Mouse (Mus musculus) heart, postnatal 0 days (tissue): ENCODE data around the gene Ccser1. TPM values are rescaled to one million over a fixed set of nuclear protein-coding genes. Genes with fewer than 3 reads are reported as not detected.

Experiments
- ATAC-seq: fragments of 200-750 bp; cut with Nextera tagmentation; 2 replicates; pipeline ENCODE4 v1.8.0; 2017; ENCODE audit warnings: low read depth, moderate number of reproducible peaks, moderate library complexity; ENCODE audit not compliant: insufficient read depth
- DNase-seq: peaks from one replicate; pipeline ENCODE4 v3.0.0-alpha.2; 2016; ENCODE audit warnings: low spot score
- H3K27ac ChIP-seq: fragments of 300-500 bp; sonication (generic); 2 replicates; pipeline ENCODE4 v1.5.1; 2014; ENCODE audit warnings: low read depth, mild to moderate bottlenecking
- H3K27me3 ChIP-seq: fragments of 300-500 bp; sonication (generic); 2 replicates; pipeline ENCODE4 v1.6.1; 2014; ENCODE audit warnings: low read length, mixed read lengths; ENCODE audit not compliant: control insufficient read depth, insufficient read depth
- H3K36me3 ChIP-seq: fragments of 300-500 bp; sonication (generic); replicated peaks from 2 replicates; pipeline ENCODE4 v1.6.1; 2014; ENCODE audit warnings: low read length, mixed read lengths; ENCODE audit not compliant: control insufficient read depth, insufficient read depth
- H3K4me1 ChIP-seq: fragments of 300-500 bp; sonication (generic); 2 replicates; pipeline ENCODE4 v1.6.1; 2014; ENCODE audit warnings: antibody characterized with exemption; ENCODE audit not compliant: control insufficient read depth, insufficient read depth
- H3K4me2 ChIP-seq: fragments of 300-500 bp; sonication (generic); 2 replicates; pipeline ENCODE4 v1.6.1; 2014; ENCODE audit warnings: low read depth, mild to moderate bottlenecking, low read length, moderate library complexity
- H3K4me3 ChIP-seq: fragments of 300-500 bp; sonication (generic); 2 replicates; pipeline ENCODE4 v1.5.1; 2014; ENCODE audit warnings: low read depth, low read length
- H3K9ac ChIP-seq: fragments of 300-500 bp; sonication (generic); replicated peaks from 2 replicates; pipeline ENCODE4 v1.6.1; 2014; ENCODE audit warnings: low read depth, low read length, mixed read lengths
- H3K9me3 ChIP-seq: fragments of 300-500 bp; sonication (generic); replicated peaks from 2 replicates; pipeline ENCODE4 v1.6.1; 2016; ENCODE audit warnings: low read length; ENCODE audit not compliant: control insufficient read depth
- CTCF ChIP-seq: IDR thresholded peaks from 2 replicates; pipeline ENCODE4 v1.5.1; 2016; ENCODE audit warnings: antibody characterized with exemption, control low read depth, low read depth
- EP300 ChIP-seq: IDR thresholded peaks from 2 replicates; pipeline ENCODE4 v1.6.1; 2016; ENCODE audit warnings: antibody characterized with exemption, low read depth
- WGBS: fragments of 180-500 bp; shearing (Covaris S2); extraction: QIAGEN DNeasy Blood & Tissue Kit; methylation state at CpG from one replicate; pipeline ENCODE4 v1.1.7; 2014; 5-methylcytosine and 5-hydroxymethylcytosine counted together
- polyA plus RNA-seq: library from polyadenylated mRNA; unstranded; fragments of >200 nt; fragmentation: Nextera tagmentation; extraction: Ambion mirVana; gene quantifications from 2 replicates; pipeline ENCODE4 v1.2.1, GENCODE M21; 2015
- total RNA-seq: library from RNA; depleted of rRNA; stranded (reverse); fragments of >200 nt; gene quantifications from 2 replicates; pipeline ENCODE4 v1.2.3, GENCODE M21; 2014; ENCODE audit warnings: low replicate concordance

Ccser1 gene
- total and polyA plus RNA-seq, 2 experiments from 2014 or later = 0.34 to 1.4 TPM

DNA sequence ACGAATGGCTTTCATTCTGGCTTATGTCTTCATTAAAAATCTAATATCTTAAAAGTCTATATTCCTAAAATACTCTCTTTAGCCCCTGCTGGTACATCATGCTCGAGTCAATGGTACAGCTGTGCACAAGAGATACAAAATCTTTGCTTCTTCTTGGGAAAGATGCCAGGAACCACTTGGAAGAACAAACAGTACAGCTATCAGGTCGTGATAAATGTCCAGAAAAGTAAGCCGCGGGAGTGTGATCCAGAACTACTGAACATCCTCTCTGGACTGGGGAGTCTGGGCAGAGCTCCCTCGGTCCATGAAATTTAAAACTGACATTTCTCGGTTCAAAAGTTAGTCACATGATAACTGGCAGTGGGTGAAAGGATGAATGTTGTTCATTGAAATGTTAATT is 99.4 kb downstream of the Ccser1 start:
- TF ChIP-seq CTCF = no peak
- no peak for TF ChIP-seq EP300
- WGBS = 39% methylated on average over 7 of the region's 7 CpGs
- Histone ChIP-seq H3K4me3 (no peak overlapping the region), H3K4me2 (no peak overlapping the region), H3K36me3 (no peaks in the 10 kb centered on the region), H3K27me3 (no peaks in the 10 kb centered on the region), H3K27ac (no peak overlapping the region), H3K4me1 (no peaks in the 10 kb centered on the region), H3K9me3 (no peaks in the 10 kb centered on the region), H3K9ac (no peak overlapping the region)
- no peak for ATAC-seq
- no peak for DNase-seq

DNA sequence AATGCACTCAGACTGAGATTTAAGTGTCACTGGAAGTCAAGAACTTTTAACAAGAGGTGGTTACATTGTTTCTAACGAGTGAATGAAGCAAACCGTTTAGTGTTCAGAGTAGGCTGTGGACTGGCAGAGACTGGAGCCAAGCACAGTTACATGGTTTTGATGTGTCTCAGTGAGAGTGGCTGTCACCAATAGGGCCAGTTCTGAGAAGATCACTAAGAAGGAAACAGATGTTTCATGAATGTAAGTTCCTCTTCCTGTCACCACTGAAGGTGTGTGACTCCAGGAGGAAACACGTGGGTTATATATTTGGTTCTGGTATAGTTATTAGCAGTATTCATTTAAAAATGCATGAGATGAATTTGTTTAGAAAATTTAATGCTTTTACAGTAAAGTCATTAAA is 112.8 kb downstream of the Ccser1 start:
- no peak for TF ChIP-seq CTCF
- TF ChIP-seq EP300 = peak; percentile 65; the same call in 1 of the 2 replicates
- ATAC-seq = peak; percentile 30; the same call in 1 of the 2 replicates
- H3K4me3 ChIP-seq = no peak overlapping the region

DNA sequence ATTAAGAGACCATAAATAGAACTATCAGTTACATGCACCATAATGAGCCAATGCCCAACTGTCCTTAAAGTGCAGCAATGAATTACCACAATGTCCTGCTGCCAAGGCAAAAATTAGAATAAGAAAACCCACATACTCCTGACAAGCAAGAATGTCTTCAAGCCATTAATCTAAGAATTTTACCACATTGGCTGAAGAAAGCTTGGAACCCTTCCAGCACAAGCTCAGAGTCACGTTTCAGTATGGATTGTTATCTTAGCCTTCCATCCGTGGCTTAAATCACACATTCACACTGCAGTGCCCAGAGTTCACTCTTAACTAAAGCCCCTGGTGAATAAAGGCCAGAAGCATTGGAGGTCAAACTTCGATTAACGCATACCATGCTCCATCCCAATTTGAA is 115.4 kb downstream of the Ccser1 start:
- H3K27me3 ChIP-seq = no peaks in the 10 kb centered on the region
- no peaks in the 10 kb centered on the region for H3K36me3 ChIP-seq
- 35% methylated on average over 4 of the region's 4 CpGs for WGBS
- no peak for DNase-seq
- no peaks in the 10 kb centered on the region for H3K4me1 ChIP-seq
- TF ChIP-seq EP300 = no peak
- no peak for TF ChIP-seq CTCF
- H3K4me3 ChIP-seq = no peak overlapping the region
- no peak for ATAC-seq
- no peak overlapping the region for H3K4me2 ChIP-seq
- no peak overlapping the region for H3K9ac ChIP-seq
- H3K27ac ChIP-seq = no peak overlapping the region
- H3K9me3 ChIP-seq = no peaks in the 10 kb centered on the region

More for the DNA sequence above, 112.8 kb downstream of the Ccser1 start:
- Histone ChIP-seq H3K36me3 (no peaks in the 10 kb centered on the region), H3K27ac (no peak overlapping the region), H3K27me3 (no peaks in the 10 kb centered on the region), H3K4me1 (no peaks in the 10 kb centered on the region), H3K9me3 (0 out of 2 replicates have a peak, but pooled peaks cover 3% of the 10 kb centered on the region), H3K4me2 (no peak overlapping the region), H3K9ac (no peak overlapping the region)
- no peak for DNase-seq
- WGBS = 48% methylated on average over 3 of the region's 3 CpGs

GRCm38 (mm10) chr6:61296188-61297037 is 116.3 kb downstream of the Ccser1 start:
- H3K36me3 ChIP-seq = no peaks in the 10 kb centered on the region
- no peak overlapping the region for H3K4me3 ChIP-seq
- no peaks in the 10 kb centered on the region for H3K4me1 ChIP-seq
- H3K9ac ChIP-seq = no peak overlapping the region
- no peak for TF ChIP-seq EP300
- no peak for TF ChIP-seq CTCF
- no peak for DNase-seq
- no peak overlapping the region for H3K4me2 ChIP-seq
- ATAC-seq = no peak
- H3K9me3 ChIP-seq = no peaks in the 10 kb centered on the region
- no peak overlapping the region for H3K27ac ChIP-seq
- WGBS = 69% methylated on average over 6 of the region's 6 CpGs
- no peaks in the 10 kb centered on the region for H3K27me3 ChIP-seq

GRCm38 (mm10) chr6:61300441-61300840 is 120.3 kb downstream of the Ccser1 start:
- H3K9me3 ChIP-seq = no peaks in the 10 kb centered on the region
- no peak overlapping the region for H3K4me3 ChIP-seq
- H3K27me3 ChIP-seq = no peaks in the 10 kb centered on the region
- no peak overlapping the region for H3K4me2 ChIP-seq
- ATAC-seq (no peak), DNase-seq (no peak)
- H3K9ac ChIP-seq = no peak overlapping the region
- 83% methylated on average over 4 of the region's 4 CpGs for WGBS
- no peak for TF ChIP-seq CTCF
- H3K27ac ChIP-seq = no peak overlapping the region
- no peaks in the 10 kb centered on the region for H3K4me1 ChIP-seq
- H3K36me3 ChIP-seq = no peaks in the 10 kb centered on the region

GRCm38 (mm10) chr6:61300975-61301374 is 120.9 kb downstream of the Ccser1 start:
- DNase-seq (no peak), ATAC-seq (no peak)
- Histone ChIP-seq H3K36me3 (no peaks in the 10 kb centered on the region), H3K27me3 (no peaks in the 10 kb centered on the region), H3K9me3 (no peaks in the 10 kb centered on the region), H3K4me3 (no peak overlapping the region), H3K4me2 (no peak overlapping the region), H3K9ac (no peak overlapping the region), H3K27ac (no peak overlapping the region), H3K4me1 (no peaks in the 10 kb centered on the region)
- 59% methylated on average over 7 of the region's 7 CpGs for WGBS
- TF ChIP-seq EP300 (no peak), CTCF (no peak)
